Mouse (Mus musculus) liver, embryonic 14.5 days (tissue): ENCODE measurements around the gene Gm5624.
"Not testable (repeated sequence)": the region's sequence is repeated elsewhere in the genome, so short reads cannot be mapped to it uniquely, and the experiment has no call there.

ENCODE experiments used
- CTCF ChIP-seq: IDR thresholded peaks from 2 replicates; pipeline ENCODE4 v1.5.1; 2016; ENCODE audit warnings: antibody characterized with exemption, low read depth, control low read depth
- EP300 ChIP-seq: IDR thresholded peaks from 2 replicates; pipeline ENCODE4 v1.6.1; 2016; ENCODE audit warnings: antibody characterized with exemption, low read depth

DNA sequence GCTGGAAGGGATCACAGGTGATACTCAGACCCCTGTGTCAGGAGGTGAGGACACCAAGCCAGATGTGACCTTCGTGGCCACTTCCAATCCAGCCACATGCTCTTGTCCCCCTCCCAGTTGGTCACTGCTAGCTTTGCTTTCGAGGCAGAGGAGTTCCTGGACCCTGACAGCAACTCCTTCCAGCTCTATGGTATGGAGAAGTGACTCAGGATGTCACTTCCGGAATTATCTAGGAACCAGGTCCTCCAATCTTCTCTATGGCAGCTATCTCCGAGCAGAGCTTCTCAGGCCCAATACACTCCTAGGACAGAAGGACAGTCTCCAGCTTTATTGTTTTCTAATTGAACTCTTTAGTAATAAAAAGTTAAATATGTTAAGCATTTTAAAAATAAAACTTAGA, at the start of gene Gm5624:
- TF ChIP-seq CTCF, EP300: not testable (repeated sequence)
